Mouse (Mus musculus): ENCODE measurements around the gene Nefh.

GRCm38 (mm10) chr11:4967549-4967948, 19.7 kb upstream of the Nefh start:
- no peak for TF ChIP-seq CTCF (IDR thresholded peaks at IDR 0.05; ENCODE audit: low read depth, low read length)
- TF ChIP-seq POLR2A (IDR thresholded peaks at IDR 0.05; ENCODE audit: insufficient read depth, low read length), result no peak
- no peak for TF ChIP-seq EP300 (IDR thresholded peaks at IDR 0.05; ENCODE audit: insufficient read depth, low read depth, low read length)
